Mouse (Mus musculus): ENCODE data around the gene Crtap.
A peak's percentile ranks its signal among the peaks of the same experiment; 100 is the strongest.

DNA sequence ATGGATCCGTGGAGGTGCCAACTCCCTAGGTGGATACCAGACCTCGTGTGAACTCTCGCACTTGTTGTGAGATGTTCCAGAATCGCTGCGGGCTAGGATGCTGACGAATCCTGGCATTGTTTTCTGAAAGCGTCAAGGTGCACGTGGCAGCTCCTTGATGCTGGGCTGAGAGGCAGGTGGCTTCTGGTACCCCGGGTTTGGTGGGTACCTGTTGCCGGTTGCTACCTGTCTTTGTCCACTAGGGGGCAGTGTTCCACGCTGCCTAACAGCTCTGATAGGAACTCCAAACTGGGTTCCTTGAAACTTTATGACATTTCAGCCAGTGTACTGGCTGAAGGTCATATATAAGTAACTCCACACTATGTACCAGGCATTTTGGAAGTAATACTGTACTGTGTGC lies 25.2 kb upstream of the Crtap start:
- TF ChIP-seq CTCF (IDR thresholded peaks at IDR 0.05; ENCODE audit: control insufficient read depth, insufficient read depth, insufficient replicate concordance, low read depth, low read length), result peak; percentile 90
- no peak for TF ChIP-seq POLR2A (IDR thresholded peaks at IDR 0.05; ENCODE audit: control insufficient read depth, low read depth, low read length)
